Mouse (Mus musculus): ENCODE results near the gene Plpp7. TPM values are rescaled to one million over a fixed set of nuclear protein-coding genes. Genes with fewer than 3 reads are reported as not detected.
A peak's percentile ranks its signal among the peaks of the same experiment; 100 is the strongest.

Plpp7 gene
- total and polyA plus RNA-seq, 3 experiments = 7.3 to 15.1 TPM; not detected in 1

GRCm38 (mm10) chr2:32083159-32084011 is 11.9 kb upstream of the Plpp7 start:
- Histone ChIP-seq H3K9me3 (replicated peaks; ENCODE audit: insufficient read depth, low read length) (no peaks in the 10 kb centered on the region), H3K27me3 (ENCODE audit: control insufficient read depth in 1 of 2, insufficient read depth in 2 of 2, low read length in 2 of 2) (no peaks in the 10 kb centered on the region), H3K79me2 (ENCODE audit: control insufficient read depth, insufficient read depth, low read length, poor library complexity) (peaks cover 27% of the 10 kb centered on the region), H3K36me3 (ENCODE audit: control insufficient read depth in 1 of 2, insufficient read depth in 2 of 2, low read length in 2 of 2) (peaks cover 0 to 8% of the 10 kb centered on the region in 2 experiments; a peak in 3 of 4 replicates), H3K27ac (ENCODE audit: control insufficient read depth, low read depth, low read length) (peak overlapping the region; percentile 20), H3K4me3 (ENCODE audit: control insufficient read depth in 1 of 2, insufficient read depth in 1 of 2, low read depth in 2 of 2, low read length in 2 of 2) (peak overlapping the region; percentile 70 to 99), H3K4me1 (ENCODE audit: control insufficient read depth in 1 of 2, insufficient read depth in 2 of 2, low read length in 2 of 2) (peaks cover 17 to 26% of the 10 kb centered on the region in 2 experiments), H3K9ac (ENCODE audit: control insufficient read depth, low read depth, low read length, poor library complexity, severe bottlenecking) (peak overlapping the region; percentile 81)
- peak; percentile 73 for DNase-seq (ENCODE audit: low read depth, low spot score)
- 0 out of 2 replicates have a peak, but pooled peaks have one; percentile 28 for TF ChIP-seq UBTF (IDR thresholded peaks at IDR 0.05; ENCODE audit: borderline replicate concordance, insufficient read depth, low read depth, low read length)
- peak in 2 of 3 experiments; percentile 38 to 54; a peak in 5 of 6 replicates for TF ChIP-seq CTCF (IDR thresholded peaks at IDR 0.05 in 2 of 3, conservative IDR thresholded peaks at IDR 0.05 in 1 of 3; ENCODE audit: control insufficient read depth in 1 of 3, insufficient read depth in 1 of 3, low read depth in 2 of 3, low read length in 3 of 3, poor library complexity in 1 of 3, severe bottlenecking in 1 of 3)
- TF ChIP-seq CHD2 (IDR thresholded peaks at IDR 0.05; ENCODE audit: low read length) = no peak
- TF ChIP-seq USF1 (IDR thresholded peaks at IDR 0.05; ENCODE audit: low read depth, low read length) = peak; percentile 6; the same call in 1 of the 2 replicates
- TF ChIP-seq ELF1 (IDR thresholded peaks at IDR 0.05; ENCODE audit: low read depth, low read length) = no peak
- TF ChIP-seq NELFE (IDR thresholded peaks at IDR 0.05; ENCODE audit: low read depth, low read length) = peak; percentile 49; the same call in 1 of the 2 replicates
- 0 out of 2 replicates have a peak, but pooled peaks have one; percentile 13 for TF ChIP-seq HCFC1 (IDR thresholded peaks at IDR 0.05; ENCODE audit: low read depth, low read length)
- TF ChIP-seq NRF1 (IDR thresholded peaks at IDR 0.05; ENCODE audit: insufficient read depth, low read depth, low read length, poor library complexity, severe bottlenecking) = peak; percentile 51; the same call in 1 of the 2 replicates
- TF ChIP-seq SIN3A (IDR thresholded peaks at IDR 0.05; ENCODE audit: low read length) = peak; percentile 52; the same call in 1 of the 2 replicates
- peak; percentile 32; the same call in 1 of the 2 replicates for TF ChIP-seq MAX (IDR thresholded peaks at IDR 0.05; ENCODE audit: low read length)
- TF ChIP-seq CHD1 (IDR thresholded peaks at IDR 0.05; ENCODE audit: low read depth, low read length) = no peak
- TF ChIP-seq ZNF384 (IDR thresholded peaks at IDR 0.05; ENCODE audit: low read depth, low read length) = no peak
- TF ChIP-seq MXI1 (IDR thresholded peaks at IDR 0.05; ENCODE audit: low read depth, low read length) = peak; percentile 49
- TF ChIP-seq ZMIZ1 (IDR thresholded peaks at IDR 0.05; ENCODE audit: low read depth, low read length) = 0 out of 2 replicates have a peak, but pooled peaks have one; percentile 40
- TF ChIP-seq MYC (IDR thresholded peaks at IDR 0.05; ENCODE audit: low read depth, low read length) = 0 out of 2 replicates have a peak, but pooled peaks have one; percentile 23
- 0 out of 4 replicates have a peak, but pooled peaks of 1 of the 2 experiments have one; percentile 34 for TF ChIP-seq POLR2A (IDR thresholded peaks at IDR 0.05; ENCODE audit: control insufficient read depth in 1 of 2, insufficient read depth in 1 of 2, low read depth in 1 of 2, low read length in 2 of 2, poor library complexity in 1 of 2)

Measured in MEL (cell line).